Mouse (Mus musculus): ENCODE data around the gene Gm14419.
"Not testable (repeated sequence)": the region's sequence is repeated elsewhere in the genome, so short reads cannot be mapped to it uniquely, and the experiment has no call there.

The Gm14419 gene

GRCm38 (mm10) chr2:177000656-177001055 lies at the start of gene Gm14419:
Gene Gm14419 (plus strand): TSS chr2:177000956.
- not testable (repeated sequence) for DNase-seq
